Mouse (Mus musculus) T-cell, adult 2 months (primary cell): ENCODE data around the gene Trib2.

Experiments
- DNase-seq: peaks from one replicate; pipeline ENCODE4 v3.0.0; 2022; ENCODE audit warnings: low spot score

The Trib2 gene

DNA sequence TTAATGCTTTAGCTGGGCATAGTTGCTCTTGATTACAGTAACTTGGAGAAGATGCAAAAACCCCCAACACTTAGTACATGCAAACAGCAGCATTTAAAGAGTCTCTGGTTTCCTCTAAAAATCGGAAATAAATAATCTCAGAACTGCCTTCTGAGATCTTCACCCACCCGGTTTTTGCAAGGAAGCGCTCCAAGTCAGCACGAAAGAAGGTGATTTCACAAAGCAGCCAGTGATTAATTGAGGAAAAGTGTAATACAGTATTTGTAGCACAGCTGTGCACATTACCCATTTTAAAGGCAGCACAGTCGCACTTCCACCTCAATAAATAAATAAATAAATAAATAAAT lies 2.9 kb downstream of the Trib2 start:
- DNase-seq = no peak

- no peak for DNase-seq
Observed at GRCm38 (mm10) chr12:15813133-15813818, 3.4 kb downstream of the Trib2 start.

- DNase-seq = peak; percentile 40
Observed at GRCm38 (mm10) chr12:15812139-15812962, 4.4 kb downstream of the Trib2 start.

DNA sequence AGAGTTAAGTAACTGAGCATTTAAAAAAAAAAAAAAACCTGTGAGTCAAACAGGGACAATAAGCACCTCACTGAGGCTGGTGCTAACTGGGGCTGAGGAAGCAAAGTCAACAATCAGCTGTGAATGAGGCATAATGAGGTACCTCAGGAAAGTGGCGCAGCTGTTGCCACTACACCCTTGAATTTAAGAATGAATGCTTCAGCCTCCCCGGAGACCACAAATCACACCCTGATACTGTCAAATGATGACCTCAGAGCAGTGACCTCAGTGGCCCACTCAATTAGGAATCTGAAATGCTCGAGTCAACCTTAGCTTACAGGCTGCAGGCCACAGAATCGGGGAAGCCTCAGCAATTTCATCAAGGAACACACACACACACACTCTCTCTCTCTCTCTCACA lies 5.0 kb downstream of the Trib2 start:
- peak; percentile 51 for DNase-seq

GRCm38 (mm10) chr12:15810926-15811325 lies 5.8 kb downstream of the Trib2 start:
- DNase-seq = peak; percentile 25

DNA sequence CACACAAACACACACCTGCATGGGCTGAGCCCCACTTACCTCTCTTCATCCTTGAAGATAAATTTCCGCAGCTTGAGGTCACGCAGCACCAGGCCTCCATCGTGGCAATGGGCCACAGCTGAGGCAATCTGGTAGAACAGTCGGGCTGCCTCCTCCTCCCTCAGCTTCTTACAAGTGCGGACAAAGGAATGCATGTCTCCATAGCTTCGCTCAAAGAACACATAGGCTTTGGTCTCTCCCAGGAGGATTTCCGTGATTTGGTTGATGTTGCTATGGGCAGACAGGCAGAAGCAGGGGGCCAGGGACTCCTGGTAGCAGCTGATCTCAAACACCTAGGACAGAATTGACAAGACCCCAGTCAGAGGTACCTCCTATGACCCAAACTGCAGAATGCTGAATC lies 7.1 kb downstream of the Trib2 start:
- DNase-seq = peak; percentile 30

DNA sequence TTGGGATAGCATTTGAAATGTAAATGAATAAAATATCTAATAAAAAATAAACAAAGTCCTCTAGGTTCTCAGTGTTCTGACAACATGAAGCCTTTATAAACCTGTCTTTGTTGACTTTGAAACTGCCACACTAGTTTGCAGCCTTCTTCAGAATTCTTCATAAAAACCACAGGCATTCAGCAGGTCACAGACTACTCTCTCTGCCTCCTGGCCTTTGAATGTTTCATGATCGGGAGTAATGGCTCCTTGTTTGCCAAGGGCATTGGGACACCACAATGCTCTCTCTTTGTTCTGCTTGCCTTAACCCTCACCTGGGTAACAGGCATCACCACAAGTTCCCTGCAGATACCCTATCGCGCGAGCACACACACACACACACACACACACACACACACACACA lies 7.5 kb downstream of the Trib2 start:
- no peak for DNase-seq

DNA sequence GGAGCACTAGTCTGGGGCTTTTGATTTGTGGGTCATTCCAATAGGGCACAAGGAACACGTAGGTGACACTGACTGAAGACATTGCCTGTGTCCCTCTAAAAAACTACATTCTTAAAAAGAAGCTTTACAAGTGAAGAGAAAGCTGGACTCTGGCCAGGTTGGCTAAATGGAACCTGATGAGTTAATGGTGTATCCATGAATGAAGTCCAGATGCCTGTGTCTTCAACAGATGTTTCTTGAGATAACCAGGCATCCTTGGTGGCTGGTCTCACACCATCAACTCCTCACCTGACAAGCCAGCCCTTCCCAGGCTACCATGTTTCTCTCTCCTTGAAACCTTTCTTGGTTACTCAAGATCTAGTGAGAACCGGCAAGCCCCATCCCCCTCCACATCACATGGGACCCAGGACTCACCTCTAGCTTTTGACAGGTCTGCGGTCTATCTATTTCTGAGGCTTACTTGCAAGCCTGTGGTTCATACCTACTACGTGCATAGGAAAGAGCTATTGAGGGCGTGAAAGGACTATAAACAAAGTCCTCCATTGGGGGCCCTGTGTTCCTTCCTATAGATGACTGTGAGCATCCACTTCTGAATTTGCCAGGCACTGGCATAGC lies 8.4 kb downstream of the Trib2 start:
- DNase-seq = peak; percentile 64

DNA sequence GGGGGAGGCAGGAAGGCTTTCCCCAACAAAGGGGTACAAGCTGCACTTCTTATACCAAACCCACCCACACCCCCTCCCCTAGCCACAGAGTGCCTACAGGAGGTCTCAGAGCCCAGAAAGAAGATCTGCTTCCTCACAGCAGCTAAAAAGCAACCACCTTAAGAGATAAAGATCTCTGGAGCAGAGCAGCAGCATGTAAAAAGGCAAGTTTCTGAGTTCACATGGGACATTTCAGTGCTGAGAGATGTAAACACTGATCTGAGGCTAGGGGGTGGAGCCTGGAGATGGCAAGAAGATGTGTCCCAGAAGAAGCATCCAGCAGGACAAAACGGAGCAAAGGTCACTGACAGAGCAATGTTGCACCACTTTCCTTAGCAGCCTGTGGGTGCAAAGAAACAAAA lies 11.8 kb downstream of the Trib2 start:
- DNase-seq = peak; percentile 52

GRCm38 (mm10) chr12:15803936-15804438 lies 12.7 kb downstream of the Trib2 start:
- no peak for DNase-seq

DNA sequence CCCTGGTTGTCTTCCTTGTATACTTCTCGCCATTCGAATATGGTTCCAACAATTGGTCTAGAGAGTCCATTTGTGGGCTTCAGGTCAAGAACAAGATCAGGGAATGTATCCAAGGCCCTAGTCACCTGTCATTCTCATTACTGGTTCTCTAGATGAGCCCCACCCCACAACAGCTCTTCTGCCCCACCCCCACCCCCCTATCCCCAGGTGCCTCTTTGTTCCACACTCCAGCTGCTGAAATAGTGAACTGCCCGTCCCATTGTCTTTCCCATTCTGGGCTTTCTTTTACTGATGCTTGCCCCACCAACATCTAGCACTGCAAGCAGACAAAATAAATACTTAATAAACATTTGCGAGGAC lies 15.2 kb downstream of the Trib2 start:
- no peak for DNase-seq

GRCm38 (mm10) chr12:15800914-15801570 lies 15.7 kb downstream of the Trib2 start:
- DNase-seq = no peak

DNA sequence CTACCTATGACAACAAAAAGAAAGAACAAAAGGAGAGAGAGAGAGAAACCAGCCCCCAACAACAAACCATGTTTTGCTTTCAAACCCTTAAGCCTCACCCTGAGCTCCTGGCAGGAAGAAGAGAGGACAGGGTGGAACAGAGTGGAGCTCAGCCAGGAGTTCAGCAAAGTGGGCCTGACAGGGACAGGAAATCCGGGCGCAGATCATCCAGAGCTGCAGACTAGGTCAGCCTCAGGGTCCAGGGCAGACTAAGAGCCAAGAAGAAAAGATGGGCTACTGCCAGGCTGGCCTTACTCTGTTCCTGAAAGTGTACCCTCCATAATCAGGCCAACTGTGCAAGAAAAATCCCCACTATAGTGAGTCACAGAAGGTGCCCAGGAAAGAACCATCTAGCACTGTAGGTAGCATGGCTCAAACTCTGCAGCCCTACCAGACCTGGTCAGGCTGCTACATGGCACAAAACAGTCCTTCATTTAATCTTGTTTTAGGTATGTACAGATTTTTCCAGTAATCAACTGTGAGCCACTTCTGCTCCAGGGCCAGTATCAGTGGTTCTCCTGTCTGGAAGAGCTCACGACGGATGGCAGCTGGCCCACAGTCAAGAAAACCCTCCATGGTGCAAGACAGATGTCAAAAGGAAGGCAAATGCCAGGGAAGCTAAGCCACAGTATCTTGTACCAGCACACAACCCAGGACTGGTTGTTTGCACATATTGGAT lies 16.4 kb downstream of the Trib2 start:
- DNase-seq = no peak

- no peak for DNase-seq
Observed at GRCm38 (mm10) chr12:15798019-15798418, 18.7 kb downstream of the Trib2 start.

GRCm38 (mm10) chr12:15795886-15796285 lies 20.8 kb downstream of the Trib2 start:
- DNase-seq = no peak

- DNase-seq = no peak
Observed at GRCm38 (mm10) chr12:15793336-15793735, 23.4 kb downstream of the Trib2 start.

DNA sequence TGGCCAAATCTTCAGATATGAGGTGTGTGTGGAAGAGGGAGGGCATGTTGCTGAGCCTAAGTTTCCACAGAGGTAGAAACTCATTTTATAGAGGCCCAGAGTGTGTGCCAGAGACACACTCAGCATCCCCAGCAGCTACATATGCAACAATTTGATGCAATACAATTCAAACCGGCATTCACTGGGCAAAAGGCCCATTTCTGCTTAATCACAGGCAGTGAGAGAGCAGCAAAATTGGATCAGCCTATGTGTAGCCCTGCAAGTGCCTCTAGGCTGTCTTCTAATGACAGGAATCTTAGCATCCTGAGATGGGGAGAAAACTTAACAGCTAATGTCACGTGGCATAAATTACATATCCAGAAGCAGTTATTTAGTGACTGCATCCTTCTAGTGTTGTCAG lies 26.5 kb downstream of the Trib2 start:
- DNase-seq = no peak

DNA sequence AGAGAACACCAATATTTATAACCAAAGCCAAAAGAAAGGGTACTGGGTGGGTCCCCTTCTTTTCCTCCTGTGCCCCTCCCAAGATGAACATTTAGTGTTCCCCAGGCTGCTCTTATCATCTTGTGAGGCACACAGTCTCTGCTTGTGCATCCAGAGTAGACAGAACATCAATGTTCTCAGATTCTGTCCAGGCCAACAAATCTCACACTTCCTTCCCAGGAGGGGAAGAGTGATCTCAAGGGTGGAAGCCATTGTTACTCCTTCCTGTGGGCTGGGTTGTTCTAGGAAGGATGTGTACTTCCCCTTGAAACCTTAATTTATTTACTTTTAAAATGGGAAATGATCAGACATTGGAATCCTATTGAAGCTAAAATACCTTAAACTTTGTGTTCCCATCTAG lies 39.7 kb downstream of the Trib2 start:
- no peak for DNase-seq

GRCm38 (mm10) chr12:15771686-15772085 lies 45.0 kb downstream of the Trib2 start:
- DNase-seq = no peak

DNA sequence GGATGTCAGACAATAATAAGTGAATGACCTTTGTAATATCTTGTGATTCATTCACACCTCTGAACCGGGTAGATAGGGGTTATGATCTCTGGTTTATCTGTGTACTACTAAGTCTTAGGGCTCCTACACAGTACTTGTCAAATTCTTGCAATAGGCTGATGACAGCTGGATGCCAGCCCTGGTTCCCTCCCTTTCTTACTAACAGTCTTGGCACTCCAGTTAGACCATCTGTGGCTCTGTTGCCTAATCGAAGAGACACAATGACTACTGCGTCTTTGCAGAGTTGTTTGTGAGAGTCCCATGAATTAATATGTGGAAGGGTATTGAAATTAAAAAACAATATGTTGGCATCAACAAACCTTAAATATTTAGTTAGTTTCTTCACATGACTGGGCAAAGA lies 48.2 kb downstream of the Trib2 start:
- no peak for DNase-seq

DNA sequence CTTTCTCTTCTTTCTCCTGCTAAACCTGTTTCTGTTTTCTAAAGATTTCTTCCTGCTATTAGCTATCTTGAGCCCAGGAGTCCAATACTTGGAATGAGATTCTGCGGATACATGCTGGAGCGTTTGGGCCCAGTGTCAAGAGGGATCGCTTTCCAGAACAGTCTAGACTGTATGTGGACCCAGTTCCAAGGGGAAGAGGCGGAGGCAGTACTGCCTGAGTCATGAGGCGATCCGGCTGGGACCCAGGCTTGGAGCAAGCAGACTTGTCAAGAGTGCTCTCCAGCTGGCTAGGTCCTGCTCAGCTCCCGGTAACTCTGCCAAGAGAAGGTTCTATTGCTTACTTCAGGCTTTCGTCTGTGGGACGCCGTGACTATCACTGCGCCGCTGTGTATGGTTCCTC lies 50.7 kb downstream of the Trib2 start:
- no peak for DNase-seq

- DNase-seq = no peak
Observed at GRCm38 (mm10) chr12:15765238-15765637, 51.5 kb downstream of the Trib2 start.
